Mouse (Mus musculus): ENCODE measurements around the gene Cryzl1.

- no peak for TF ChIP-seq CTCF (IDR thresholded peaks at IDR 0.05; ENCODE audit: low read depth)
- TF ChIP-seq EP300 (IDR thresholded peaks at IDR 0.05; ENCODE audit: low read depth): no peak
These were observed 4.0 kb upstream of the Cryzl1 start for GRCm38 (mm10) chr16:91732816-91733215.

All from heart, postnatal 0 days (tissue).